Mouse (Mus musculus) A20 (cell line): ENCODE data around the gene Adgrf5.
A peak's percentile ranks its signal among the peaks of the same experiment; 100 is the strongest.
"Not testable (repeated sequence)": the region's sequence is repeated elsewhere in the genome, so short reads cannot be mapped to it uniquely, and the experiment has no call there.

Source experiments
- DNase-seq: peaks from one replicate; pipeline ENCODE4 v3.0.0-alpha.2; 2011; ENCODE audit warnings: low read depth, low spot score

The Adgrf5 gene

GRCm38 (mm10) chr17:43359826-43360619 lies at the start of gene Adgrf5:
Gene Adgrf5, plus strand, starts transcription at chr17:43360451.
- DNase-seq: no peak

GRCm38 (mm10) chr17:43325986-43326671 lies 34.1 kb upstream of the Adgrf5 start:
- DNase-seq: no peak

- no peak for DNase-seq
Observed at GRCm38 (mm10) chr17:43326726-43327700, 33.2 kb upstream of the Adgrf5 start.

GRCm38 (mm10) chr17:43327810-43328209 lies 32.4 kb upstream of the Adgrf5 start:
- DNase-seq: no peak

GRCm38 (mm10) chr17:43329216-43329615 lies 31.0 kb upstream of the Adgrf5 start:
- no peak for DNase-seq

GRCm38 (mm10) chr17:43329761-43330183 lies 30.5 kb upstream of the Adgrf5 start:
- DNase-seq: no peak

- no peak for DNase-seq
Observed at GRCm38 (mm10) chr17:43332686-43333085, 27.6 kb upstream of the Adgrf5 start.

- no peak for DNase-seq
Observed at GRCm38 (mm10) chr17:43334074-43334473, 26.2 kb upstream of the Adgrf5 start.

- no peak for DNase-seq
Observed at GRCm38 (mm10) chr17:43337643-43338042, 22.6 kb upstream of the Adgrf5 start.

GRCm38 (mm10) chr17:43338279-43338678 lies 22.0 kb upstream of the Adgrf5 start:
- DNase-seq: peak; percentile 7

- DNase-seq: not testable (repeated sequence)
Observed at GRCm38 (mm10) chr17:43346499-43346898, 13.8 kb upstream of the Adgrf5 start.

- no peak for DNase-seq
Observed at GRCm38 (mm10) chr17:43357902-43358539, 2.2 kb upstream of the Adgrf5 start.

GRCm38 (mm10) chr17:43361021-43361420 lies 770 bp downstream of the Adgrf5 start:
- no peak for DNase-seq

GRCm38 (mm10) chr17:43362362-43362761 lies 2.1 kb downstream of the Adgrf5 start:
- DNase-seq: no peak

GRCm38 (mm10) chr17:43362881-43363280 lies 2.6 kb downstream of the Adgrf5 start:
- DNase-seq: no peak

GRCm38 (mm10) chr17:43363921-43364320 lies 3.7 kb downstream of the Adgrf5 start:
- no peak for DNase-seq

GRCm38 (mm10) chr17:43365297-43365696 lies 5.0 kb downstream of the Adgrf5 start:
- no peak for DNase-seq

- no peak for DNase-seq
Observed at GRCm38 (mm10) chr17:43366486-43366885, 6.2 kb downstream of the Adgrf5 start.

GRCm38 (mm10) chr17:43368171-43368576 lies 7.9 kb downstream of the Adgrf5 start:
- DNase-seq: no peak

- no peak for DNase-seq
Observed at GRCm38 (mm10) chr17:43372604-43373003, 12.4 kb downstream of the Adgrf5 start.

- DNase-seq: no peak
Observed at GRCm38 (mm10) chr17:43374020-43374419, 13.8 kb downstream of the Adgrf5 start.
